Mouse (Mus musculus) ES-E14 (cell line): Measurements from ENCODE around the gene Ptafr.

Experiments
- CHD2 ChIP-seq: IDR thresholded peaks from 2 replicates; pipeline ENCODE4 v1.6.1; 2014; ENCODE audit warnings: mild to moderate bottlenecking, low read depth, low read length, inconsistent platforms
- HCFC1 ChIP-seq: IDR thresholded peaks from 2 replicates; pipeline ENCODE4 v1.6.1; 2012; ENCODE audit warnings: low read length, inconsistent platforms, borderline replicate concordance; ENCODE audit not compliant: insufficient read depth
- ZC3H11A ChIP-seq: IDR thresholded peaks from 2 replicates; pipeline ENCODE4 v1.6.1; 2012; ENCODE audit warnings: low read depth, mild to moderate bottlenecking, inconsistent platforms, low read length, borderline replicate concordance
- ZNF384 ChIP-seq: IDR thresholded peaks from 2 replicates; pipeline ENCODE4 v1.6.1; 2012; ENCODE audit warnings: low read depth, low read length, inconsistent platforms

DNA sequence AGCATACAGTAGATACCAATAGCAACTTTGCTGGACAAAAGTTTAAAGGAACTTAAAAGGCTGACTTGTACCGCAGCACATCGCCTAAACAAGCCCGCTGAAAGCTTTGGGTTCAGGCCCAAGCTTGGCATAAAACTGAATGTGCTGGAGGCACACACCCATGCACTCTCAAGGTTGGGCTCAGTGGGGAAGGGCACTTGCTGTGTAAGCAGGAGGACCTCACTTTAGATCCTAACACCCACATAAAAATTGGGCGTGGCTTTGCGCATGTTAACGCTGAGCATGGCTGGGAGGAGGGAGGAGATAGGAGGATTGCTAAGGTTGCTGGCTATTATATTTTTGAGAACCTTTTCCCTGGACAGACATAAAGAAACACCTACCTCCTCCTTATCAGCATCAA lies 39.1 kb upstream of the Ptafr start:
- no peak for TF ChIP-seq HCFC1
- no peak for TF ChIP-seq ZC3H11A
- TF ChIP-seq ZNF384 = no peak
- TF ChIP-seq CHD2 = no peak
